Comparison of ENCODE assay signal across 9 mouse cellular contexts in genomic region chr12:4842456-4842855, GRCm38 (mm10). TPM values are rescaled to one million over a fixed set of nuclear protein-coding genes. Genes with fewer than 3 reads are reported as not detected.
DNase-seq lines count a peak whose midpoint lies in the region; ATAC-seq and TF ChIP-seq lines count a peak whose summit lies in the region.
"Had no signal": no experiment of that assay in that cellular context is flagged by ENCODE, and none has a peak within 500 bp of the region (broad histone marks: within the 10 kb centered on the region; RNA-seq: fewer than 3 reads in every experiment).

No protein-coding gene starts in this region.

- no peak for TF ChIP-seq CTCF in lung, embryonic 14.5 days (IDR thresholded peaks at IDR 0.05; ENCODE audit: low read depth)
- TF ChIP-seq CTCF in MEL (IDR thresholded peaks at IDR 0.05 in 2 of 3, conservative IDR thresholded peaks at IDR 0.05 in 1 of 3; ENCODE audit: control insufficient read depth in 1 of 3, insufficient read depth in 1 of 3, low read depth in 2 of 3, low read length in 3 of 3, poor library complexity in 1 of 3, severe bottlenecking in 1 of 3), result no peak

- 0 out of 2 replicates have a peak, but pooled peaks cover 5% of the 10 kb centered on the region for H3K27me3 ChIP-seq in lung, embryonic 14.5 days (ENCODE audit: insufficient read depth, low read length)
- H3K27me3 ChIP-seq in MEL (ENCODE audit: control insufficient read depth in 1 of 2, insufficient read depth in 2 of 2, low read length in 2 of 2), result no peaks in the 10 kb centered on the region
- peaks cover 34% of the 10 kb centered on the region for H3K27me3 ChIP-seq in liver, embryonic 13.5 days
- H3K27me3 ChIP-seq: limb, embryonic 15.5 days had no signal

- 0 out of 2 replicates have a peak, but pooled peaks cover 7% of the 10 kb centered on the region for H3K4me1 ChIP-seq in lung, embryonic 14.5 days (ENCODE audit: insufficient read depth)
- H3K4me1 ChIP-seq in MEL (ENCODE audit: control insufficient read depth in 1 of 2, insufficient read depth in 2 of 2, low read length in 2 of 2), result peaks cover 0 to 19% of the 10 kb centered on the region in 2 experiments; a peak in 2 of 4 replicates
- peaks cover 43% of the 10 kb centered on the region for H3K4me1 ChIP-seq in liver, embryonic 13.5 days (replicated peaks)

- H3K9ac ChIP-seq in lung, embryonic 14.5 days, result no peak overlapping the region
- peak overlapping the region; percentile 37 for H3K9ac ChIP-seq in MEL (ENCODE audit: control insufficient read depth, low read depth, low read length, poor library complexity, severe bottlenecking)
- no peak overlapping the region for H3K9ac ChIP-seq in liver, embryonic 13.5 days

- H3K4me3 ChIP-seq in lung, embryonic 14.5 days (ENCODE audit: low read depth, low read length), result no peak overlapping the region
- peak overlapping the region in 1 of 2 experiments; percentile 14; a peak in 2 of 4 replicates for H3K4me3 ChIP-seq in MEL (ENCODE audit: control insufficient read depth in 1 of 2, insufficient read depth in 1 of 2, low read depth in 2 of 2, low read length in 2 of 2)
- 0 out of 2 replicates have a peak overlapping the region, but pooled peaks have one; percentile 79 for H3K4me3 ChIP-seq in liver, embryonic 13.5 days (replicated peaks)

- no peaks in the 10 kb centered on the region for H3K9me3 ChIP-seq in lung, embryonic 14.5 days (ENCODE audit: low read depth, low read length)
- no peaks in the 10 kb centered on the region for H3K9me3 ChIP-seq in MEL (replicated peaks; ENCODE audit: insufficient read depth, low read length)
- no peaks in the 10 kb centered on the region for H3K9me3 ChIP-seq in liver, embryonic 13.5 days (replicated peaks)
- H3K9me3 ChIP-seq: limb, embryonic 15.5 days had no signal

- no peak for TF ChIP-seq EP300 in MEL (IDR thresholded peaks at IDR 0.05; ENCODE audit: low read depth in 1 of 2, low read length in 2 of 2)

- no peak for ATAC-seq in lung, embryonic 14.5 days (ENCODE audit: insufficient read depth)
- no peak for ATAC-seq in liver, embryonic 13.5 days (ENCODE audit: low read depth)
- no peak for ATAC-seq in erythroid progenitor cell, adult 5-6 weeks (replicated peaks; ENCODE audit: low FRiP score, poor library complexity, severe bottlenecking)

- no peak for TF ChIP-seq POLR2A in MEL (IDR thresholded peaks at IDR 0.05; ENCODE audit: control insufficient read depth in 1 of 2, insufficient read depth in 1 of 2, low read depth in 1 of 2, low read length in 2 of 2, poor library complexity in 1 of 2)

- 82% methylated on average over 8 of the region's 8 CpGs for WGBS in lung, embryonic 14.5 days
- 79% methylated on average over 8 of the region's 8 CpGs for WGBS in liver, embryonic 13.5 days (ENCODE audit: insufficient replicate concordance)

- no peak for TF ChIP-seq RAD21 in MEL (IDR thresholded peaks at IDR 0.05; ENCODE audit: low read depth, low read length)

- DNase-seq in embryo, embryonic 10.5 days (ENCODE audit: low spot score), result peak; percentile 6
- DNase-seq in embryo, embryonic 10 days (ENCODE audit: low spot score), result no peak
- no peak for DNase-seq in lung, embryonic 14.5 days
- no peak for DNase-seq in lung, postnatal 25 days (ENCODE audit: low spot score)
- peak; percentile 39 for DNase-seq in MEL (ENCODE audit: low read depth, low spot score)
- DNase-seq in liver, embryonic 13.5 days, result no peak
- DNase-seq in thymus, postnatal 10 days (ENCODE audit: low spot score in 2 of 2), result no peak

- peak overlapping the region; percentile 79 for H3K4me2 ChIP-seq in lung, embryonic 14.5 days
- H3K4me2 ChIP-seq in liver, embryonic 13.5 days, result peak overlapping the region; percentile 99

- peaks cover 19% of the 10 kb centered on the region for H3K79me2 ChIP-seq in MEL (ENCODE audit: control insufficient read depth, insufficient read depth, low read length, poor library complexity)

- no peak overlapping the region for H3K27ac ChIP-seq in lung, embryonic 14.5 days (ENCODE audit: low read depth)
- no peak overlapping the region for H3K27ac ChIP-seq in MEL (ENCODE audit: control insufficient read depth, low read depth, low read length)
- no peak overlapping the region for H3K27ac ChIP-seq in liver, embryonic 13.5 days

- no peaks in the 10 kb centered on the region for H3K36me3 ChIP-seq in lung, embryonic 14.5 days (ENCODE audit: insufficient read depth)
- peaks cover 0 to 11% of the 10 kb centered on the region in 2 experiments; a peak in 2 of 4 replicates for H3K36me3 ChIP-seq in MEL (ENCODE audit: control insufficient read depth in 1 of 2, insufficient read depth in 2 of 2, low read length in 2 of 2)
- H3K36me3 ChIP-seq in liver, embryonic 13.5 days, result no peaks in the 10 kb centered on the region

TF ChIP-seq in MEL, 35 proteins besides CTCF, POLR2A, EP300 and RAD21:
- no peak for TF ChIP-seq MAX (IDR thresholded peaks at IDR 0.05; ENCODE audit: low read length)
- TF ChIP-seq TAL1 (IDR thresholded peaks at IDR 0.05; ENCODE audit: low read length), result no peak
- TF ChIP-seq JUND (IDR thresholded peaks at IDR 0.05; ENCODE audit: low read depth, low read length), result no peak
- TF ChIP-seq MYC (IDR thresholded peaks at IDR 0.05; ENCODE audit: low read depth, low read length), result no peak
- no peak for TF ChIP-seq MXI1 (IDR thresholded peaks at IDR 0.05; ENCODE audit: low read depth, low read length)
- TF ChIP-seq ZNF384 (IDR thresholded peaks at IDR 0.05; ENCODE audit: low read depth, low read length), result no peak
- TF ChIP-seq NELFE (IDR thresholded peaks at IDR 0.05; ENCODE audit: low read depth, low read length), result no peak
- TF ChIP-seq POLR2AphosphoS5 (IDR thresholded peaks at IDR 0.05; ENCODE audit: borderline replicate concordance, low read depth, low read length), result no peak
- TF ChIP-seq HCFC1 (IDR thresholded peaks at IDR 0.05; ENCODE audit: low read depth, low read length), result no peak

RNA-seq across cellular contexts. Expression of gene Wdcp, which starts 0.6 kb away (rescaled TPM):
- 16.4 and 17.5 TPM in 2 replicates for polyA plus RNA-seq in lung, embryonic 14.5 days (2014; fragmentation: Nextera tagmentation; extraction: Ambion mirVana)
- 16.5 and 22.6 TPM in 2 replicates for total RNA-seq in MEL (2012; rRNA removed)
- polyA plus RNA-seq in MEL (2012; ENCODE audit: insufficient read depth in 1 of 2, insufficient read length in 2 of 2, low read depth in 1 of 2, low replicate concordance in 2 of 2, missing spikeins in 1 of 2), result 10 to 100 TPM in 1 of 2 experiments, not detected in 1; 12.6 TPM
- polyA plus RNA-seq in liver, embryonic 13.5 days (2015; fragmentation: Nextera tagmentation; extraction: Ambion mirVana), result 16.1 and 17.3 TPM in 2 replicates
- total RNA-seq in erythroid progenitor cell, adult 5-6 weeks (2015; ENCODE audit: low replicate concordance), result 2.1 and 16.9 TPM in 2 replicates
- 0.15 and 0.39 TPM in 2 replicates for total RNA-seq in erythroid progenitor cell, adult 5-6 weeks (2017; ENCODE audit: low replicate concordance)

RNA-seq across cellular contexts. Expression of gene Fkbp1b, which starts 1.1 kb away (rescaled TPM):
- polyA plus RNA-seq in lung, embryonic 14.5 days (2014; fragmentation: Nextera tagmentation; extraction: Ambion mirVana), result 9.4 and 10.0 TPM in 2 replicates
- 2.1 and 3.0 TPM in 2 replicates for total RNA-seq in MEL (2012; rRNA removed)
- polyA plus RNA-seq in MEL (2012; ENCODE audit: insufficient read depth in 1 of 2, insufficient read length in 2 of 2, low read depth in 1 of 2, low replicate concordance in 2 of 2, missing spikeins in 1 of 2), result 1 to 10 TPM in 1 of 2 experiments, not detected in 1; 6.8 TPM
- polyA plus RNA-seq in liver, embryonic 13.5 days (2015; fragmentation: Nextera tagmentation; extraction: Ambion mirVana), result 3.2 and 3.6 TPM in 2 replicates
- not detected in 2 replicates for total RNA-seq in erythroid progenitor cell, adult 5-6 weeks (2015; ENCODE audit: low replicate concordance)
- total RNA-seq in erythroid progenitor cell, adult 5-6 weeks (2017; ENCODE audit: low replicate concordance), result 0.15 and 0.90 TPM in 2 replicates

RNA-seq across cellular contexts. Expression of gene Sf3b6, which starts 25.1 kb away (rescaled TPM):
- 258 and 261 TPM in 2 replicates for polyA plus RNA-seq in lung, embryonic 14.5 days (2014; fragmentation: Nextera tagmentation; extraction: Ambion mirVana)
- total RNA-seq in MEL (2012; rRNA removed), result 163 and 181 TPM in 2 replicates
- 100 to 1,000 TPM in 1 of 2 experiments, not detected in 1; 186 TPM for polyA plus RNA-seq in MEL (2012; ENCODE audit: insufficient read depth in 1 of 2, insufficient read length in 2 of 2, low read depth in 1 of 2, low replicate concordance in 2 of 2, missing spikeins in 1 of 2)
- polyA plus RNA-seq in liver, embryonic 13.5 days (2015; fragmentation: Nextera tagmentation; extraction: Ambion mirVana), result 147 and 158 TPM in 2 replicates
- total RNA-seq in erythroid progenitor cell, adult 5-6 weeks (2015; ENCODE audit: low replicate concordance), result 82.2 and 163 TPM in 2 replicates
- total RNA-seq in erythroid progenitor cell, adult 5-6 weeks (2017; ENCODE audit: low replicate concordance), result 50.3 and 108 TPM in 2 replicates

RNA-seq across cellular contexts. Expression of gene Mfsd2b, which starts 31.7 kb away (rescaled TPM):
- 2.6 and 2.9 TPM in 2 replicates for polyA plus RNA-seq in lung, embryonic 14.5 days (2014; fragmentation: Nextera tagmentation; extraction: Ambion mirVana)
- total RNA-seq in MEL (2012; rRNA removed), result 16.9 and 31.9 TPM in 2 replicates
- 100 to 1,000 TPM in 1 of 2 experiments, not detected in 1; 117 TPM for polyA plus RNA-seq in MEL (2012; ENCODE audit: insufficient read depth in 1 of 2, insufficient read length in 2 of 2, low read depth in 1 of 2, low replicate concordance in 2 of 2, missing spikeins in 1 of 2)
- 61.2 and 64.9 TPM in 2 replicates for polyA plus RNA-seq in liver, embryonic 13.5 days (2015; fragmentation: Nextera tagmentation; extraction: Ambion mirVana)
- total RNA-seq in erythroid progenitor cell, adult 5-6 weeks (2015; ENCODE audit: low replicate concordance), result 277 and 292 TPM in 2 replicates
- total RNA-seq in erythroid progenitor cell, adult 5-6 weeks (2017; ENCODE audit: low replicate concordance), result 253 and 262 TPM in 2 replicates

Comparison
In these comparisons a context has a peak if more than half of its experiments do, and no peak if none do; other contexts are left out.
1. DNase-seq: peak in embryo, embryonic 10.5 days (single experiment) and MEL (single experiment); none in embryo, embryonic 10 days (single experiment), lung, embryonic 14.5 days (single experiment), lung, postnatal 25 days (single experiment), liver, embryonic 13.5 days (single experiment) and thymus, postnatal 10 days (0 of 2).